Mouse (Mus musculus): ENCODE measurements around the gene Maml3. TPM values are rescaled to one million over a fixed set of nuclear protein-coding genes. Genes with fewer than 3 reads are reported as not detected.

Maml3 gene
- total RNA-seq, 2 experiments from 2014 or later = 7.8 TPM

GRCm38 (mm10) chr3:51915415-51915814, 189.5 kb downstream of the Maml3 start:
- DNase-seq (ENCODE audit: low spot score in 2 of 2) = no peak

- no peak for DNase-seq (ENCODE audit: low spot score in 2 of 2)
These were observed 190.0 kb downstream of the Maml3 start for GRCm38 (mm10) chr3:51914900-51915299.

- no peak for DNase-seq (ENCODE audit: low spot score in 2 of 2)
These were observed 191.4 kb downstream of the Maml3 start for GRCm38 (mm10) chr3:51913498-51913897.

- no peak for DNase-seq (ENCODE audit: low spot score in 2 of 2)
These were observed 192.7 kb downstream of the Maml3 start for GRCm38 (mm10) chr3:51912214-51912613.

- DNase-seq (ENCODE audit: low spot score in 2 of 2) = no peak
These were observed 196.4 kb downstream of the Maml3 start for GRCm38 (mm10) chr3:51908437-51908990.

GRCm38 (mm10) chr3:51907113-51907860, 197.6 kb downstream of the Maml3 start:
- DNase-seq (ENCODE audit: low spot score in 2 of 2) = no peak

- DNase-seq (ENCODE audit: low spot score in 2 of 2) = no peak
These were observed 199.0 kb downstream of the Maml3 start for GRCm38 (mm10) chr3:51905903-51906302.

GRCm38 (mm10) chr3:51904357-51904855, 200.5 kb downstream of the Maml3 start:
- DNase-seq (ENCODE audit: low spot score in 2 of 2) = no peak

GRCm38 (mm10) chr3:51901151-51901550, 203.7 kb downstream of the Maml3 start:
- no peak for DNase-seq (ENCODE audit: low spot score in 2 of 2)

- DNase-seq (ENCODE audit: low spot score in 2 of 2) = no peak
These were observed 210.4 kb downstream of the Maml3 start for GRCm38 (mm10) chr3:51894514-51894913.

- DNase-seq (ENCODE audit: low spot score in 2 of 2) = no peak
These were observed 213.2 kb downstream of the Maml3 start for GRCm38 (mm10) chr3:51891562-51892119.

- DNase-seq (ENCODE audit: low spot score in 2 of 2) = no peak
These were observed 214.7 kb downstream of the Maml3 start for GRCm38 (mm10) chr3:51890181-51890580.

GRCm38 (mm10) chr3:51889776-51890175, 215.1 kb downstream of the Maml3 start:
- peak; percentile 73 to 89 for DNase-seq (ENCODE audit: low spot score in 2 of 2)

GRCm38 (mm10) chr3:51888662-51889433, 216.0 kb downstream of the Maml3 start:
- DNase-seq (ENCODE audit: low spot score in 2 of 2) = no peak

GRCm38 (mm10) chr3:51888295-51888661, 216.6 kb downstream of the Maml3 start:
- DNase-seq (ENCODE audit: low spot score in 2 of 2) = no peak

GRCm38 (mm10) chr3:51885920-51886319, 219.0 kb downstream of the Maml3 start:
- DNase-seq (ENCODE audit: low spot score in 2 of 2) = no peak

GRCm38 (mm10) chr3:51885487-51885886, 219.4 kb downstream of the Maml3 start:
- no peak for DNase-seq (ENCODE audit: low spot score in 2 of 2)

- DNase-seq (ENCODE audit: low spot score in 2 of 2) = no peak
These were observed 222.9 kb downstream of the Maml3 start for GRCm38 (mm10) chr3:51881981-51882380.

- no peak for DNase-seq (ENCODE audit: low spot score in 2 of 2)
These were observed 223.5 kb downstream of the Maml3 start for GRCm38 (mm10) chr3:51881393-51881792.

GRCm38 (mm10) chr3:51880506-51881036, 224.3 kb downstream of the Maml3 start:
- DNase-seq (ENCODE audit: low spot score in 2 of 2) = no peak

- no peak for DNase-seq (ENCODE audit: low spot score in 2 of 2)
These were observed 225.7 kb downstream of the Maml3 start for GRCm38 (mm10) chr3:51879211-51879610.
